Comparison of ENCODE assay signal across 8 mouse cellular contexts in genomic region chr10:127211414-127211854, GRCm38 (mm10). TPM values are rescaled to one million over a fixed set of nuclear protein-coding genes. Genes with fewer than 3 reads are reported as not detected.
DNase-seq lines count a peak whose midpoint lies in the region; ATAC-seq lines count a peak whose summit lies in the region.

Pip4k2c (minus strand) TSS chr10:127211585.

- under 1% methylated on average over 46 of the region's 47 CpGs for WGBS in intestine, embryonic 15.5 days
- under 1% methylated on average over 47 of the region's 47 CpGs for WGBS in midbrain, embryonic 10.5 days

- peaks cover 15% of the 10 kb centered on the region; the same call in 1 of the 2 replicates for H3K4me1 ChIP-seq in intestine, embryonic 15.5 days (replicated peaks)
- peaks cover 23% of the 10 kb centered on the region for H3K4me1 ChIP-seq in midbrain, embryonic 10.5 days

- H3K36me3 ChIP-seq in intestine, embryonic 15.5 days: no peaks in the 10 kb centered on the region; the same call in 1 of the 2 replicates
- peaks cover 24% of the 10 kb centered on the region for H3K36me3 ChIP-seq in midbrain, embryonic 10.5 days

- peak within 1 kb of the TSS; percentile 79 for H3K4me3 ChIP-seq in intestine, embryonic 15.5 days (replicated peaks)
- peak within 1 kb of the TSS; percentile 96 for H3K4me3 ChIP-seq in midbrain, embryonic 10.5 days

- H3K9ac ChIP-seq in intestine, embryonic 15.5 days: peak within 1 kb of the TSS; percentile 77

- peak within 1 kb of the TSS; percentile 85 for H3K4me2 ChIP-seq in intestine, embryonic 15.5 days (replicated peaks)

- no peaks in the 10 kb centered on the region for H3K9me3 ChIP-seq in intestine, embryonic 15.5 days
- H3K9me3 ChIP-seq in midbrain, embryonic 10.5 days (replicated peaks): no peaks in the 10 kb centered on the region

- intact Hi-C loops in gastrocnemius, postnatal 36 days (cut with DNase I): no loop called here
- intact Hi-C loops in left cerebral cortex, postnatal 36 days (cut with DNase I): loop anchor here (2.0 kb wide), 1 partner anchor 17 kb away; the partner anchor contains the start of gene Dtx3

- H3K27ac ChIP-seq in intestine, embryonic 15.5 days: peak within 1 kb of the TSS; percentile 71
- peak within 1 kb of the TSS; percentile 87 for H3K27ac ChIP-seq in midbrain, embryonic 10.5 days (replicated peaks)

- no peaks in the 10 kb centered on the region for H3K27me3 ChIP-seq in intestine, embryonic 15.5 days (replicated peaks)
- 0 out of 2 replicates have a peak, but pooled peaks cover 3% of the 10 kb centered on the region for H3K27me3 ChIP-seq in midbrain, embryonic 10.5 days (ENCODE audit: low read depth, poor library complexity, severe bottlenecking)

- DNase-seq in adrenal gland, postnatal 10 days: peak; percentile 96
- DNase-seq in embryo, embryonic 9.5 days (ENCODE audit: extremely low spot score): peak; percentile 92
- peak; percentile 82 to 83 for DNase-seq in gastrocnemius, postnatal 36 days
- DNase-seq in left cerebral cortex, postnatal 36 days (ENCODE audit: low spot score in 2 of 2): peak; percentile 92 to 94
- peak; percentile 87 for DNase-seq in midbrain, embryonic 10.5 days (ENCODE audit: low spot score)
- DNase-seq in right cerebral cortex, postnatal 4 days: peak; percentile 76
- peak; percentile 94 for DNase-seq in yolk sac, embryonic 10.5 days (ENCODE audit: low spot score)

- peak; percentile 98 for ATAC-seq in intestine, embryonic 15.5 days

RNA-seq across cellular contexts. Expression of gene Pip4k2c, which starts in this region (rescaled TPM):
- total RNA-seq in adrenal gland, postnatal 10 days (2021): 10 to 100 TPM; 27.7 to 30.9 TPM
- total RNA-seq in gastrocnemius, postnatal 36 days (2021): 1 to 10 TPM; 5.6 to 6.1 TPM
- 33.7 and 35.0 TPM in 2 replicates for polyA plus RNA-seq in intestine, embryonic 15.5 days (2015; fragmentation: Nextera tagmentation; extraction: Ambion mirVana)
- 100 to 1,000 TPM in 1 of 2 experiments, 10 to 100 TPM in 1; 94.6 to 106 TPM for total RNA-seq in left cerebral cortex, postnatal 36 days (2021)
- polyA plus RNA-seq in midbrain, embryonic 10.5 days (2016; fragmentation: Nextera tagmentation; extraction: Ambion mirVana): 16.5 and 18.1 TPM in 2 replicates

Comparison
In these comparisons a context has a peak if more than half of its experiments do, and no peak if none do; other contexts are left out.
1. Peak in every context shown above with its lines: DNase-seq, ATAC-seq, H3K4me3 ChIP-seq and H3K27ac ChIP-seq.
2. RNA of gene Pip4k2c (total RNA-seq): 94.6 to 106 TPM in left cerebral cortex, postnatal 36 days and 27.7 to 30.9 TPM in adrenal gland, postnatal 10 days; 5.6 to 6.1 TPM in gastrocnemius, postnatal 36 days; every median in the first group is over 4 times any median in the second.